Comparison of ENCODE assay signal across 22 mouse cellular contexts in genomic region chr8:125700407-125700806, GRCm38 (mm10). TPM values are rescaled to one million over a fixed set of nuclear protein-coding genes. Genes with fewer than 3 reads are reported as not detected.
"Had no signal": no experiment of that assay in that cellular context is flagged by ENCODE, and none has a peak within 500 bp of the region (broad histone marks: within the 10 kb centered on the region; RNA-seq: fewer than 3 reads in every experiment).

No protein-coding gene starts in this region.

- H3K4me2 ChIP-seq: lung, embryonic 15.5 days; midbrain, embryonic 12.5 days; neural tube, embryonic 13.5 days; neural tube, embryonic 15.5 days had no signal

- H3K9me3 ChIP-seq: lung, embryonic 15.5 days; midbrain, embryonic 10.5 days; neural tube, embryonic 15.5 days had no signal

- H3K36me3 ChIP-seq: lung, embryonic 15.5 days; midbrain, embryonic 10.5 days; midbrain, embryonic 12.5 days; neural tube, embryonic 13.5 days; neural tube, embryonic 15.5 days had no signal

- H3K9ac ChIP-seq: liver, postnatal 0 days; lung, embryonic 15.5 days; midbrain, embryonic 12.5 days; neural tube, embryonic 13.5 days; neural tube, embryonic 15.5 days had no signal

- H3K27ac ChIP-seq: lung, embryonic 15.5 days; macrophage; midbrain, embryonic 10.5 days; midbrain, embryonic 12.5 days; neural tube, embryonic 13.5 days; neural tube, embryonic 15.5 days had no signal

- H3K4me3 ChIP-seq: lung, embryonic 15.5 days; megakaryocyte, embryonic 14.5 days; midbrain, embryonic 10.5 days; midbrain, embryonic 12.5 days; myocyte; neural tube, embryonic 13.5 days; neural tube, embryonic 15.5 days had no signal

- H3K27me3 ChIP-seq: lung, embryonic 15.5 days; megakaryocyte, embryonic 14.5 days; midbrain, embryonic 12.5 days; neural tube, embryonic 13.5 days; neural tube, embryonic 15.5 days had no signal

- H3K4me1 ChIP-seq: lung, embryonic 15.5 days; megakaryocyte, embryonic 14.5 days had no signal

- DNase-seq: liver, postnatal 0 days; lung, adult 2 months; lung, postnatal 14 days; lung, postnatal 36 days; midbrain, embryonic 14.5 days; retina, postnatal 1 day; right cerebral cortex, adult 18-20 months; right cerebral cortex, postnatal 25 days; right cerebral cortex, postnatal 4 days; spleen, adult 18-20 months; thymus, adult 18-20 months; thymus, postnatal 14 days; thymus, postnatal 36 days had no signal

- ATAC-seq: liver, postnatal 0 days; midbrain, embryonic 16.5 days had no signal

RNA-seq across cellular contexts. Expression of gene Map10, which starts 30.8 kb away (rescaled TPM):
- polyA plus RNA-seq: myocyte had no signal
